Mouse (Mus musculus) midbrain, postnatal 0 days (tissue): ENCODE results near the gene Slc13a5. TPM values are rescaled to one million over a fixed set of nuclear protein-coding genes. Genes with fewer than 3 reads are reported as not detected.

ENCODE experiments used
- ATAC-seq: fragments of 200-750 bp; cut with Nextera tagmentation; 2 replicates; pipeline ENCODE4 v1.8.0; 2017; ENCODE audit warnings: moderate number of reproducible peaks, mild to moderate bottlenecking, moderate TSS enrichment, moderate library complexity; ENCODE audit not compliant: low FRiP score
- DNase-seq: peaks from one replicate; pipeline ENCODE4 v3.0.0-alpha.2; 2015; ENCODE audit warnings: low spot score
- H3K27ac ChIP-seq: fragments of 300-500 bp; sonication (generic); 2 replicates; pipeline ENCODE4 v1.5.1; 2014; ENCODE audit warnings: low read depth, mild to moderate bottlenecking, low read length, mixed read lengths
- H3K27me3 ChIP-seq: fragments of 300-500 bp; sonication (generic); 2 replicates; pipeline ENCODE4 v1.6.1; 2014; ENCODE audit warnings: low read length, control low read depth, mixed read lengths; ENCODE audit not compliant: insufficient read depth
- H3K36me3 ChIP-seq: fragments of 300-500 bp; sonication (generic); 2 replicates; pipeline ENCODE4 v1.6.1; 2014; ENCODE audit warnings: low read length, control low read depth, mixed read lengths; ENCODE audit not compliant: insufficient read depth
- H3K4me1 ChIP-seq: fragments of 300-500 bp; sonication (generic); 2 replicates; pipeline ENCODE4 v1.6.1; 2014; ENCODE audit warnings: mild to moderate bottlenecking, control low read depth, antibody characterized with exemption, low read length, mixed read lengths; ENCODE audit not compliant: insufficient read depth
- H3K4me2 ChIP-seq: fragments of 300-500 bp; sonication (generic); 2 replicates; pipeline ENCODE4 v1.6.1; 2014; ENCODE audit warnings: low read depth, mild to moderate bottlenecking, low read length, mixed read lengths; ENCODE audit not compliant: poor library complexity, severe bottlenecking
- H3K4me3 ChIP-seq: fragments of 300-500 bp; sonication (generic); 2 replicates; pipeline ENCODE4 v1.5.1; 2014; ENCODE audit warnings: low read depth, mild to moderate bottlenecking, low read length, moderate library complexity
- H3K9ac ChIP-seq: fragments of 300-500 bp; sonication (generic); replicated peaks from 2 replicates; pipeline ENCODE4 v1.6.1; 2014; ENCODE audit warnings: mild to moderate bottlenecking, low read length, moderate library complexity, mixed read lengths; ENCODE audit not compliant: poor library complexity, severe bottlenecking
- H3K9me3 ChIP-seq: fragments of 300-500 bp; sonication (generic); 2 replicates; pipeline ENCODE4 v1.6.1; 2016; ENCODE audit warnings: low read length, control low read depth
- CTCF ChIP-seq: IDR thresholded peaks from 2 replicates; pipeline ENCODE4 v1.5.1; 2016; ENCODE audit warnings: antibody characterized with exemption, mild to moderate bottlenecking
- WGBS: fragments of 180-500 bp; shearing (Covaris S2); extraction: QIAGEN DNeasy Blood & Tissue Kit; methylation state at CpG from one replicate; pipeline ENCODE4 v1.1.7; 2014; 5-methylcytosine and 5-hydroxymethylcytosine counted together
- polyA plus RNA-seq: library from polyadenylated mRNA; unstranded; fragments of >200 nt; fragmentation: Nextera tagmentation; extraction: Ambion mirVana; gene quantifications from 2 replicates; pipeline ENCODE4 v1.2.1, GENCODE M21; 2015
- total RNA-seq: library from RNA; depleted of rRNA; stranded (reverse); fragments of >200 nt; gene quantifications from 2 replicates; pipeline ENCODE4 v1.2.3, GENCODE M21; 2014; rRNA removed

Slc13a5 gene
- total and polyA plus RNA-seq, 2 experiments from 2014 or later = 4.5 to 4.8 TPM

DNA sequence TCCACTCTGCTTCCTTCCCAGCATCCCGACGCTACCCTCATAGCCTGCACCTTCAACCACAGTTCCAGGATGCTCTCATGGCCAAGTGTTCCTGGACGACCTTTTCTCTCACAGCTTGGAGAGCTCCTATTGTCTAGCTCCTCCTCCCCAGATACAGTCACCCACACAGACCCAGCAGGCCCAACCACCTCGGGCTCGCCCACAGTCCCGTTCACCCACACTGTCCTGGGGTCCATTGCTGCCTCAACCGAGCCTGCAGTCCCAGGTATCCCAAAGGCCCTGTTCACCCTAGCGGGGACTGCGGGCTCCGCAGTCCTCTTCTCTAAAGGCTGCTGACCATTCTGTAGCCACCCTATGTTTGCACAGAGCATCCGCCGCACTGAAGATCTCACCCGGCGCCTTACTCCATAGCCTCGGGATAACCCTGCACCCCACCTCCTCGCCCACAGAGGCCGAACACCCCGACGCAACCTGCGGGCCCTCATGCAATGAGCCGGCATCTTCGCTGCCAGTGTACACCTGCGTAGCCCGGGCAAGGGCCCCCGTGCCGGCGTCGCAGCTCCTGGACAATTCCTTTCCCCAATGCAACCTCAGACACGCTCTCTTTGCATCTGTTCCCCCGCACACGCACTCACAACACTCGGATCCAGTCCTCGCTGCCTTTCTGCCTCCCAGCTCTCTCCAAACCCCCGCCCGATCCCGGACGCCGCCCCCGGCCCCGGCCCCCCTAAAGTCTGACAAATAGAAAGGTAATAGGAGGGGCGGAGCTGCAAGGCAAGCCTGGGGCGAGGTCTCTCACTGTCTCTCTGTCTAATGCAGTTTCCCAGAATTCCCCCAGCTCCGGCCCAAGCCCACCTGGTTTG, 60.5 kb downstream of the Slc13a5 start, which contains the start of gene Gm43951:
TSS of gene Gm43951 (minus strand) at position 500 of the 863 bp plus-strand sequence.
- peak within 1 kb of the TSS; percentile 90 for H3K9ac ChIP-seq
- peaks cover 13% of the 10 kb centered on the region for H3K36me3 ChIP-seq
- H3K4me1 ChIP-seq = peaks cover 12% of the 10 kb centered on the region
- under 1% methylated on average over 43 of the region's 43 CpGs for WGBS
- peak within 1 kb of the TSS; percentile 91 for H3K4me2 ChIP-seq
- H3K9me3 ChIP-seq = no peaks in the 10 kb centered on the region
- H3K4me3 ChIP-seq = peak within 1 kb of the TSS; percentile 80
- peak within 1 kb of the TSS; percentile 78 for H3K27ac ChIP-seq
- DNase-seq (peak; percentile 25), ATAC-seq (peak; percentile 59)
- H3K27me3 ChIP-seq = no peaks in the 10 kb centered on the region
- peak; percentile 48 for TF ChIP-seq CTCF

DNA sequence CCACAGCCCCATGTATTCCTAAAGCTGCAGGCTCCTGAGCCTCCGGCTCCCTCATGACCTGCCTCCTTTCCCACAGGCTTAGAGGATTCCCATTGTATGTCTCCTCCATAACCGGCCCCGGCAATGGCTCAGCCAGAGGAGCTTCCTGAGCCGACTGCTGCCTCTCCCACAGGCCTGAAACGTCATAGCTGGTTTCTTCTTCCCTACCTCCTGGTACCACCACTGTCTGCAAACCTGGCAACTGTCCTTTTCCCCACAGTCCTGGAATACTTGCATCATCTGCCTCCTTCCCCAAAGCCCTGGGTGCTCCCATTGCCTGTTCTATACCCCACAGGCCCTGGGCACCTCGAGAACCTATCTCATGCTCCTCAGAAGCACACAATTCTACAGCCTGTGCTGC, 61.8 kb downstream of the Slc13a5 start:
- Histone ChIP-seq H3K9ac (peak overlapping the region; percentile 90), H3K36me3 (0 out of 2 replicates have a peak, but pooled peaks cover 3% of the 10 kb centered on the region), H3K4me2 (peak overlapping the region; percentile 91), H3K4me1 (peaks cover 12% of the 10 kb centered on the region), H3K9me3 (no peaks in the 10 kb centered on the region), H3K27ac (no peak overlapping the region), H3K27me3 (no peaks in the 10 kb centered on the region), H3K4me3 (peak overlapping the region; percentile 80; the same call in 1 of the 2 replicates)
- TF ChIP-seq CTCF = no peak
- ATAC-seq (no peak), DNase-seq (no peak)
- 72% methylated on average over 6 of the region's 6 CpGs for WGBS

DNA sequence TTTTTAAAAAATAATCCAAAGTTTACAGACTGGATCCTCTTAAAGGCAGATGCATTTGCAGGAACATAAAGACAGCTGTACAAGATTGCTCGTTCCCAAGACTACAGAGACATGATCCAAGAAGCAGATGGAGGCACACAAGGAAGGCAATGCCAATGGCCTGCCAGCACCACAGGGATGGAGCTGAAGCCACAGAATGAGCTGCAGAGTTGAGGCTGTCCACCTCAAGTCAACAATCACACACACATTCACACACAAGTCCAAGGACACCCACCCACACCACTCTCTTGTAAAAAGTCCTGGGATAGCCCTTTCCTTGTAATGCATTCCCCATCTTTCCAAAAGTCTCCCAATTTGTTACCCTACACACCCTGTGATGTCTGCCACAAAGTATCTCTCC, 63.6 kb downstream of the Slc13a5 start:
- Histone ChIP-seq H3K4me3 (no peak overlapping the region), H3K27me3 (no peaks in the 10 kb centered on the region), H3K4me2 (no peak overlapping the region), H3K36me3 (peaks cover 6% of the 10 kb centered on the region), H3K9me3 (no peaks in the 10 kb centered on the region), H3K4me1 (peaks cover 12% of the 10 kb centered on the region), H3K9ac (no peak overlapping the region), H3K27ac (no peak overlapping the region)
- ATAC-seq (no peak), DNase-seq (no peak)
- TF ChIP-seq CTCF = no peak
- WGBS = 48% methylated on average over 1 of the region's 1 CpGs

DNA sequence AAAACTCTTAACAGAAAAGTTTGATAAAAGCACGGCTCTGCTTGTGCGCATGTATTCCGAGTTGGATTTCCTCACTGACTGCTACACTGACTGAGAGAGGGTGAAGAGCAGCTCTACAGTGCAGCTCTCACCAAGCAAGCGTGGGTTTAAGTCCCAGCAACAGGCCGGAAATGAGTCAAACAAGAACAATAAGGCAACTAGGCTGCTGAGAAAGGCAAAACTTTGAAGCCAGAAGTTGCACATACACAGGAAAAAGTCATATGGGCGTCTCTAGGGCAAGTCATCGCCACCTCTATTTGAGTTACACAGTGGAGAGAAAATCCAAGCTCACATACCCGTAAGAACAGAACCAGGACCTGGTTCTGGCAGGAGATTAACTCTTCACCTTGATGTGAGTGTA, 70.5 kb downstream of the Slc13a5 start:
- Histone ChIP-seq H3K27ac (no peak overlapping the region), H3K4me3 (no peak overlapping the region), H3K9me3 (no peaks in the 10 kb centered on the region), H3K36me3 (peaks cover 18% of the 10 kb centered on the region), H3K4me2 (no peak overlapping the region), H3K9ac (no peak overlapping the region), H3K27me3 (no peaks in the 10 kb centered on the region), H3K4me1 (no peaks in the 10 kb centered on the region)
- no peak for TF ChIP-seq CTCF
- 88% methylated on average over 8 of the region's 8 CpGs for WGBS
- DNase-seq (no peak), ATAC-seq (no peak)

DNA sequence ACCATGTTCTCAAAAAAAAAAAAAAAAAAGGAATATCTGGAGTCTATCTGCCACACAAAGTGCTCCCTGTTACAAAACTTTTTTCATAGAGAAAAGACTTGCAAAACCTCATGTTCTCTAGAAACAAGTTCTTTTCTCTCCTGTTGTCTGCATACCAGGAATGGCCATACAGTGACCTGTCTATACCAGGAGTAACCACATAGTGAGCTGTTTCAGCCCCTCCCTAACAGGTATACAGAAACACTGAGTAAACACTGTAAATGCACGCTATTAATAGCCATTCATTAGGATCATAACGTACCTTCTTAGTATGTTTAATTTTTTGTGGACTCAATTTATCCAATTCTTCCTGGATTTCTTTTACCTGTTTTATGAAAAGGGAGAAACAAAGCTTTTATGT, 72.8 kb downstream of the Slc13a5 start:
- no peak for ATAC-seq
- no peaks in the 10 kb centered on the region for H3K27me3 ChIP-seq
- H3K9ac ChIP-seq = no peak overlapping the region
- DNase-seq = no peak
- H3K4me2 ChIP-seq = no peak overlapping the region
- 98% methylated on average over 2 of the region's 2 CpGs for WGBS
- H3K4me1 ChIP-seq = no peaks in the 10 kb centered on the region
- no peaks in the 10 kb centered on the region for H3K9me3 ChIP-seq
- H3K36me3 ChIP-seq = peaks cover 31% of the 10 kb centered on the region
- no peak for TF ChIP-seq CTCF
- H3K4me3 ChIP-seq = no peak overlapping the region
- H3K27ac ChIP-seq = no peak overlapping the region

Other genes starting within 250 kb of the Slc13a5 start
- gene Aipl1, start 229.7 kb downstream of the Slc13a5 start, total RNA-seq = 0.47 and 0.55 TPM in 2 replicates
- 0.50 and 0.51 TPM in 2 replicates for gene Aipl1, start 229.7 kb downstream of the Slc13a5 start, polyA plus RNA-seq
- gene Pimreg, start 225.2 kb downstream of the Slc13a5 start, total RNA-seq = 10.2 and 10.9 TPM in 2 replicates
- gene Pimreg, start 225.2 kb downstream of the Slc13a5 start, polyA plus RNA-seq = 11.5 and 13.0 TPM in 2 replicates
- gene Pitpnm3, start 131.4 kb downstream of the Slc13a5 start, total RNA-seq = 29.6 and 33.0 TPM in 2 replicates
- 7.2 and 7.9 TPM in 2 replicates for gene Pitpnm3, start 131.4 kb downstream of the Slc13a5 start, polyA plus RNA-seq
- gene Gm43951, start 60.4 kb downstream of the Slc13a5 start, total RNA-seq = 2.5 and 2.6 TPM in 2 replicates
- 1.1 and 1.5 TPM in 2 replicates for gene Gm43951, start 60.4 kb downstream of the Slc13a5 start, polyA plus RNA-seq
- 16.6 and 21.9 TPM in 2 replicates for gene 4933427D14Rik, start 59.8 kb downstream of the Slc13a5 start, total RNA-seq
- gene 4933427D14Rik, start 59.8 kb downstream of the Slc13a5 start, polyA plus RNA-seq = 13.7 and 20.6 TPM in 2 replicates
- gene Txndc17, start 59.7 kb downstream of the Slc13a5 start, total RNA-seq = 54.1 and 57.7 TPM in 2 replicates
- gene Txndc17, start 59.7 kb downstream of the Slc13a5 start, polyA plus RNA-seq = 137 TPM in 2 replicates
- gene Med31, start 51.6 kb downstream of the Slc13a5 start, total RNA-seq = 21.4 and 26.5 TPM in 2 replicates
- 40.7 and 42.4 TPM in 2 replicates for gene Med31, start 51.6 kb downstream of the Slc13a5 start, polyA plus RNA-seq
- gene Xaf1, start 34.4 kb upstream of the Slc13a5 start, total RNA-seq = 0.93 and 3.9 TPM in 2 replicates
- 5.6 and 6.0 TPM in 2 replicates for gene Xaf1, start 34.4 kb upstream of the Slc13a5 start, polyA plus RNA-seq
- not detected in 2 replicates for gene Fbxo39, start 47.2 kb upstream of the Slc13a5 start, total RNA-seq
- not detected in 2 replicates for gene Fbxo39, start 47.2 kb upstream of the Slc13a5 start, polyA plus RNA-seq
- gene Tekt1, start 95.2 kb upstream of the Slc13a5 start, total RNA-seq = 6.9 and 9.8 TPM in 2 replicates
- 7.4 and 10.3 TPM in 2 replicates for gene Tekt1, start 95.2 kb upstream of the Slc13a5 start, polyA plus RNA-seq
- 18.0 and 18.6 TPM in 2 replicates for gene Smtnl2, start 144.5 kb upstream of the Slc13a5 start, total RNA-seq
- 11.0 and 13.3 TPM in 2 replicates for gene Smtnl2, start 144.5 kb upstream of the Slc13a5 start, polyA plus RNA-seq
- 1.4 TPM in 1 of 2 replicates, not detected in the other for gene Ggt6, start 168.3 kb upstream of the Slc13a5 start, total RNA-seq
- gene Ggt6, start 168.3 kb upstream of the Slc13a5 start, polyA plus RNA-seq = not detected in 2 replicates
- gene Mybbp1a, start 174.1 kb upstream of the Slc13a5 start, total RNA-seq = 25.9 and 30.7 TPM in 2 replicates
- 50.0 and 50.4 TPM in 2 replicates for gene Mybbp1a, start 174.1 kb upstream of the Slc13a5 start, polyA plus RNA-seq
- gene Spns2, start 222.7 kb upstream of the Slc13a5 start, total RNA-seq = 46.2 and 56.8 TPM in 2 replicates
- 7.7 TPM in 2 replicates for gene Spns2, start 222.7 kb upstream of the Slc13a5 start, polyA plus RNA-seq